Mouse (Mus musculus) gastrocnemius, postnatal 25 days (tissue): ENCODE results near the gene Krtap28-10. TPM values are rescaled to one million over a fixed set of nuclear protein-coding genes. Genes with fewer than 3 reads are reported as not detected.
"Not testable (repeated sequence)": the region's sequence is repeated elsewhere in the genome, so short reads cannot be mapped to it uniquely, and the experiment has no call there.

Experiments used
- DNase-seq: peaks from one replicate; pipeline ENCODE4 v3.0.0; 2022
- total RNA-seq, 2 experiments: library from RNA; stranded (reverse); gene quantifications; 1 replicate in 1 of 2; 2 replicates in 1 of 2; pipeline ENCODE4 v1.2.3; 2021

Gene Krtap28-10
- total RNA-seq, 2 experiments from 2014 or later = not detected

- DNase-seq = no peak
Measured at GRCm38 (mm10) chr1:83014477-83014876, 27.8 kb downstream of the Krtap28-10 start.

- no peak for DNase-seq
Measured at GRCm38 (mm10) chr1:83007471-83007870, 34.8 kb downstream of the Krtap28-10 start.

GRCm38 (mm10) chr1:83006218-83007179, 35.8 kb downstream of the Krtap28-10 start:
- no peak for DNase-seq

- not testable (repeated sequence) for DNase-seq
Measured at GRCm38 (mm10) chr1:83000306-83000705, 42.0 kb downstream of the Krtap28-10 start, which contains the start of gene Gm47959. Gm47959 (plus strand) TSS chr1:83000548.

GRCm38 (mm10) chr1:82993947-82994346, 48.3 kb downstream of the Krtap28-10 start:
- no peak for DNase-seq

- no peak for DNase-seq
Measured at GRCm38 (mm10) chr1:82992093-82992492, 50.2 kb downstream of the Krtap28-10 start.

- no peak for DNase-seq
Measured at GRCm38 (mm10) chr1:82991596-82991995, 50.7 kb downstream of the Krtap28-10 start.

Other genes starting within 250 kb of the Krtap28-10 start
- gene Agfg1, start 203.0 kb downstream of the Krtap28-10 start, total RNA-seq = 10 to 100 TPM; 23.3 to 24.9 TPM
- gene A030005L19Rik, start 129.2 kb downstream of the Krtap28-10 start, total RNA-seq = not detected
- gene A030014E15Rik, start 117.6 kb downstream of the Krtap28-10 start, total RNA-seq = not detected
- gene Gm6217, start 111.1 kb downstream of the Krtap28-10 start, total RNA-seq = not detected
- not detected for gene A030003K21Rik, start 99.1 kb downstream of the Krtap28-10 start, total RNA-seq
- not detected for gene Gm7544, start 86.5 kb downstream of the Krtap28-10 start, total RNA-seq
- gene Gm47955, start 82.2 kb downstream of the Krtap28-10 start, total RNA-seq = not detected
- gene Gm47959, start 41.9 kb downstream of the Krtap28-10 start, total RNA-seq = not detected
- gene Slc19a3, start 4.0 kb downstream of the Krtap28-10 start, total RNA-seq = not detected
- gene Gm47969, start 2.5 kb upstream of the Krtap28-10 start, total RNA-seq = not detected
- gene A030005K14Rik, start 16.9 kb upstream of the Krtap28-10 start, total RNA-seq = not detected
- not detected for gene Krtap28-13, start 18.4 kb upstream of the Krtap28-10 start, total RNA-seq
- not detected for gene Ccl20, start 74.3 kb upstream of the Krtap28-10 start, total RNA-seq
- gene Daw1, start 117.3 kb upstream of the Krtap28-10 start, total RNA-seq = not detected